ENCODE assay signal across 7 mouse cellular contexts in genomic region chr5:64702404-64702803, GRCm38 (mm10).
DNase-seq lines count a peak whose midpoint lies in the region; ATAC-seq and TF ChIP-seq lines count a peak whose summit lies in the region.
"Not testable (repeated sequence)": the region's sequence is repeated elsewhere in the genome, so short reads cannot be mapped to it uniquely, and the experiment has no call there.

No protein-coding gene starts in this region.

- H3K4me1 ChIP-seq in embryonic facial prominence, embryonic 15.5 days: peaks cover 37% of the 10 kb centered on the region
- peaks cover 20% of the 10 kb centered on the region for H3K4me1 ChIP-seq in heart, adult 2 months (ENCODE audit: control insufficient read depth, insufficient read depth, low read length)
- H3K4me1 ChIP-seq in hindbrain, embryonic 10.5 days (replicated peaks): peaks cover 36% of the 10 kb centered on the region
- peaks cover 28% of the 10 kb centered on the region for H3K4me1 ChIP-seq in intestine, embryonic 15.5 days (replicated peaks)
- peaks cover 47% of the 10 kb centered on the region for H3K4me1 ChIP-seq in lung, embryonic 16.5 days (replicated peaks; ENCODE audit: control insufficient read depth, insufficient read depth, low read length)
- not testable (repeated sequence) for H3K4me1 ChIP-seq in midbrain, postnatal 0 days (ENCODE audit: insufficient read depth, low read length)

- not testable (repeated sequence) for DNase-seq in heart, adult 2 months; hindbrain, embryonic 10.5 days (ENCODE audit: low spot score); left cerebral cortex, adult 2 months (ENCODE audit: extremely low spot score in 1 of 2, low spot score in 2 of 2); midbrain, postnatal 0 days (ENCODE audit: low spot score)

- ATAC-seq in embryonic facial prominence, embryonic 15.5 days (ENCODE audit: insufficient number of reproducible peaks, low FRiP score, low TSS enrichment, low read depth); intestine, embryonic 15.5 days; lung, embryonic 16.5 days (ENCODE audit: low read depth); midbrain, postnatal 0 days (ENCODE audit: low FRiP score): not testable (repeated sequence)

- not testable (repeated sequence) for TF ChIP-seq EP300 in heart, adult 2 months (IDR thresholded peaks at IDR 0.05; ENCODE audit: insufficient read depth, low read depth, low read length)

- not testable (repeated sequence) for TF ChIP-seq POLR2A in heart, adult 2 months (IDR thresholded peaks at IDR 0.05; ENCODE audit: insufficient read depth, low read depth, low read length)

- H3K36me3 ChIP-seq in embryonic facial prominence, embryonic 15.5 days; heart, adult 2 months (ENCODE audit: control insufficient read depth, insufficient read depth, low read length); hindbrain, embryonic 10.5 days; intestine, embryonic 15.5 days; lung, embryonic 16.5 days (ENCODE audit: control insufficient read depth, insufficient read depth, low read length); midbrain, postnatal 0 days (ENCODE audit: insufficient read depth, low read length): not testable (repeated sequence)

- TF ChIP-seq CTCF in heart, adult 2 months (IDR thresholded peaks at IDR 0.05); left cerebral cortex, adult 2 months (IDR thresholded peaks at IDR 0.05); midbrain, postnatal 0 days (IDR thresholded peaks at IDR 0.05): not testable (repeated sequence)

- H3K9me3 ChIP-seq in embryonic facial prominence, embryonic 15.5 days (replicated peaks); hindbrain, embryonic 10.5 days; intestine, embryonic 15.5 days; lung, embryonic 16.5 days (ENCODE audit: control insufficient read depth, low read length); midbrain, postnatal 0 days (ENCODE audit: low read length): not testable (repeated sequence)

- intact Hi-C loops in heart, adult 2 months (cut with DNase I): loop anchor here (2.0 to 5.0 kb wide), 6 partner anchors 75 to 320 kb away; partner anchors contain the start of gene Klf3
- intact Hi-C loops in left cerebral cortex, adult 2 months (cut with DNase I): loop anchor here (2.0 kb wide), 1 partner anchor 194 kb away; no protein-coding TSS in a partner anchor

- H3K4me3 ChIP-seq in embryonic facial prominence, embryonic 15.5 days (replicated peaks); heart, adult 2 months; hindbrain, embryonic 10.5 days; intestine, embryonic 15.5 days (replicated peaks); left cerebral cortex, adult 2 months; lung, embryonic 16.5 days (ENCODE audit: low read length); midbrain, postnatal 0 days (ENCODE audit: low read depth, low read length): not testable (repeated sequence)

- H3K79me2 ChIP-seq in heart, adult 2 months (replicated peaks; ENCODE audit: control insufficient read depth, insufficient read depth, low read length): not testable (repeated sequence)

- H3K27ac ChIP-seq in embryonic facial prominence, embryonic 15.5 days (replicated peaks): peak overlapping the region; percentile 88
- H3K27ac ChIP-seq in heart, adult 2 months: peak overlapping the region; percentile 79
- peak overlapping the region; percentile 91 for H3K27ac ChIP-seq in hindbrain, embryonic 10.5 days
- H3K27ac ChIP-seq in intestine, embryonic 15.5 days: peak overlapping the region; percentile 78; the same call in 1 of the 2 replicates
- H3K27ac ChIP-seq in left cerebral cortex, adult 2 months: peak overlapping the region; percentile 60
- H3K27ac ChIP-seq in lung, embryonic 16.5 days (ENCODE audit: low read length): peak overlapping the region; percentile 98
- peak overlapping the region; percentile 60 for H3K27ac ChIP-seq in midbrain, postnatal 0 days (ENCODE audit: low read depth, low read length)

- not testable (repeated sequence) for H3K27me3 ChIP-seq in embryonic facial prominence, embryonic 15.5 days; heart, adult 2 months (ENCODE audit: control insufficient read depth, insufficient read depth, low read length); hindbrain, embryonic 10.5 days (ENCODE audit: insufficient read depth, poor library complexity, severe bottlenecking); intestine, embryonic 15.5 days (replicated peaks); lung, embryonic 16.5 days (ENCODE audit: control insufficient read depth, insufficient read depth, low read depth, low read length); midbrain, postnatal 0 days (ENCODE audit: insufficient read depth, low read length)

- 46% methylated on average over 1 of the region's 1 CpGs for WGBS in embryonic facial prominence, embryonic 15.5 days
- 57% methylated on average over 1 of the region's 1 CpGs for WGBS in heart, adult 2 months
- 73% methylated on average over 1 of the region's 1 CpGs for WGBS in hindbrain, embryonic 10.5 days
- WGBS in intestine, embryonic 15.5 days: 70% methylated on average over 1 of the region's 1 CpGs
- WGBS in lung, embryonic 16.5 days: 46% methylated on average over 1 of the region's 1 CpGs
- 63% methylated on average over 1 of the region's 1 CpGs for WGBS in midbrain, postnatal 0 days

- H3K9ac ChIP-seq in embryonic facial prominence, embryonic 15.5 days; heart, adult 2 months (ENCODE audit: low read depth, low read length); intestine, embryonic 15.5 days; midbrain, postnatal 0 days (replicated peaks; ENCODE audit: low read length, poor library complexity, severe bottlenecking): not testable (repeated sequence)
- H3K9ac ChIP-seq in lung, embryonic 16.5 days (ENCODE audit: low read length): peak overlapping the region; percentile 57; the same call in 1 of the 2 replicates

- H3K4me2 ChIP-seq in embryonic facial prominence, embryonic 15.5 days (replicated peaks); intestine, embryonic 15.5 days (replicated peaks); midbrain, postnatal 0 days (ENCODE audit: low read depth, low read length, poor library complexity, severe bottlenecking): not testable (repeated sequence)
- peak overlapping the region; percentile 47 for H3K4me2 ChIP-seq in lung, embryonic 16.5 days (ENCODE audit: low read depth, low read length)
